Mouse (Mus musculus) cerebellum, adult 9-11 months (tissue): Measurements from ENCODE around the gene Cfl1.

Source experiments
- DNase-seq: peaks from one replicate; pipeline ENCODE4 v3.0.0; 2022

Cfl1 gene

GRCm38 (mm10) chr19:5490898-5491708 lies 848 bp downstream of the Cfl1 start:
- DNase-seq = no peak

- DNase-seq = peak; percentile 39
Measured at GRCm38 (mm10) chr19:5492641-5493040, 2.4 kb downstream of the Cfl1 start.

- peak; percentile 57 for DNase-seq
Measured at GRCm38 (mm10) chr19:5493301-5493721, 3.1 kb downstream of the Cfl1 start.

- DNase-seq = no peak
Measured at GRCm38 (mm10) chr19:5494314-5494713, 4.1 kb downstream of the Cfl1 start.

GRCm38 (mm10) chr19:5495353-5496051 lies 5.2 kb downstream of the Cfl1 start:
- peak; percentile 44 for DNase-seq

GRCm38 (mm10) chr19:5496052-5496370 lies 5.8 kb downstream of the Cfl1 start:
- no peak for DNase-seq

- no peak for DNase-seq
Measured at GRCm38 (mm10) chr19:5500330-5500875, 10.1 kb downstream of the Cfl1 start.

GRCm38 (mm10) chr19:5503687-5504086 lies 13.4 kb downstream of the Cfl1 start, which contains the start of gene 1700020D05Rik:
Gene 1700020D05Rik (minus strand): TSS chr19:5503787.
- no peak for DNase-seq

GRCm38 (mm10) chr19:5510031-5511026 lies 20.1 kb downstream of the Cfl1 start, which contains the start of gene Snx32:
Gene Snx32 (minus strand): TSS chr19:5510538.
- peak; percentile 100 for DNase-seq

GRCm38 (mm10) chr19:5511074-5511632 lies 20.9 kb downstream of the Cfl1 start:
- no peak for DNase-seq

GRCm38 (mm10) chr19:5512091-5513004 lies 22.1 kb downstream of the Cfl1 start:
- no peak for DNase-seq

GRCm38 (mm10) chr19:5513005-5513349 lies 22.7 kb downstream of the Cfl1 start:
- no peak for DNase-seq

GRCm38 (mm10) chr19:5515840-5516777 lies 25.9 kb downstream of the Cfl1 start:
- DNase-seq = no peak

GRCm38 (mm10) chr19:5516906-5517505 lies 26.8 kb downstream of the Cfl1 start:
- peak; percentile 37 for DNase-seq

GRCm38 (mm10) chr19:5518721-5519120 lies 28.5 kb downstream of the Cfl1 start:
- no peak for DNase-seq

- no peak for DNase-seq
Measured at GRCm38 (mm10) chr19:5525204-5525603, 34.9 kb downstream of the Cfl1 start.

GRCm38 (mm10) chr19:5529325-5530137 lies 39.3 kb downstream of the Cfl1 start:
- DNase-seq = peak; percentile 94

GRCm38 (mm10) chr19:5530138-5530524 lies 39.9 kb downstream of the Cfl1 start:
- DNase-seq = no peak

- DNase-seq = no peak
Measured at GRCm38 (mm10) chr19:5532520-5532919, 42.3 kb downstream of the Cfl1 start.
